Mouse (Mus musculus) kidney, adult 2 months (tissue): ENCODE results near the gene Grhl1. TPM values are rescaled to one million over a fixed set of nuclear protein-coding genes. Genes with fewer than 3 reads are reported as not detected.

Experiments
- DNase-seq: peaks from one replicate; pipeline ENCODE4 v3.0.0; 2021
- H3K27ac ChIP-seq: fragments of 200-500 bp; 2 replicates; pipeline ENCODE4 v1.5.1; 2012; ENCODE audit warnings: low read depth, low read length, control low read depth, inconsistent platforms; ENCODE audit not compliant: insufficient read depth
- H3K27me3 ChIP-seq: fragments of 200-500 bp; replicated peaks from 2 replicates; pipeline ENCODE4 v1.6.1; 2012; ENCODE audit warnings: mild to moderate bottlenecking, moderate library complexity, low read length, inconsistent platforms; ENCODE audit not compliant: control insufficient read depth, insufficient read depth
- H3K36me3 ChIP-seq: fragments of 200-500 bp; 2 replicates; pipeline ENCODE4 v1.6.1; 2012; ENCODE audit warnings: mild to moderate bottlenecking, moderate library complexity, low read length, inconsistent platforms; ENCODE audit not compliant: control insufficient read depth, insufficient read depth
- H3K4me1 ChIP-seq: fragments of 200-500 bp; 2 replicates; pipeline ENCODE4 v1.6.1; 2011; ENCODE audit warnings: low read length; ENCODE audit not compliant: control insufficient read depth, insufficient read depth
- H3K4me3 ChIP-seq: fragments of 200-500 bp; 2 replicates; pipeline ENCODE4 v1.5.1; 2011; ENCODE audit warnings: mild to moderate bottlenecking, low read depth, low read length, control low read depth; ENCODE audit not compliant: insufficient read depth
- CTCF ChIP-seq: fragments of 200-500 bp; conservative IDR thresholded peaks from 2 replicates; pipeline ENCODE4 v1.5.1; 2011; ENCODE audit warnings: low read depth, mild to moderate bottlenecking, control low read depth, low read length, moderate library complexity, mixed read lengths; ENCODE audit not compliant: insufficient read depth, insufficient read length
- POLR2A ChIP-seq: fragments of 200-500 bp; IDR thresholded peaks from one replicate; pipeline ENCODE4 v1.6.1; 2011; ENCODE audit warnings: low read depth, low read length, control low read depth
- WGBS: fragments of 180-500 bp; shearing (Covaris S2); methylation state at CpG from one replicate; pipeline ENCODE4 v1.1.7; 2018; 5-methylcytosine and 5-hydroxymethylcytosine counted together
- polyA plus RNA-seq: library from polyadenylated mRNA; depleted of rRNA; stranded (reverse); fragments of >200 nt; gene quantifications from 2 replicates; pipeline ENCODE4 v1.2.3, GENCODE M21; 2012

The Grhl1 gene
- polyA plus RNA-seq, 1 experiment = 0.72 TPM

DNA sequence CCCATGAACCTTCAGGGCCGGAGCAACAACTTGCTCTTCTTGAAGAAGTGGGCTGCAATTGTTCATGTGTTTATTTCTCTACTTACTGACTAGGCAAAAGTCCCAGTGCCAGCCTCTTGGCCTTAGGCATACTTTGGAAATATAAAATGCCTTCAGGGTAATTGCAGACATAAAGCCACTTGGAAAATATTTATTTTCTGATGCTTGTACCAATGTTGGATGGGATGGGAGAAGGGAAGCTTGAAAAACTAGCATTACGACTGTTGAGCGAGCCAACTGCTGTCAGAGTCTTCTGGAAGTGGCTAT lies 1.1 kb downstream of the Grhl1 start:
- DNase-seq = peak; percentile 3
- H3K27me3 ChIP-seq = peaks cover 2% of the 10 kb centered on the region; the same call in 1 of the 2 replicates
- no peak overlapping the region for H3K4me3 ChIP-seq
- no peaks in the 10 kb centered on the region for H3K36me3 ChIP-seq
- WGBS = 66% methylated on average over 3 of the region's 3 CpGs
- no peaks in the 10 kb centered on the region; the same call in 1 of the 2 replicates for H3K4me1 ChIP-seq
- H3K27ac ChIP-seq = no peak overlapping the region
- no peak for TF ChIP-seq CTCF
- no peak for TF ChIP-seq POLR2A

DNA sequence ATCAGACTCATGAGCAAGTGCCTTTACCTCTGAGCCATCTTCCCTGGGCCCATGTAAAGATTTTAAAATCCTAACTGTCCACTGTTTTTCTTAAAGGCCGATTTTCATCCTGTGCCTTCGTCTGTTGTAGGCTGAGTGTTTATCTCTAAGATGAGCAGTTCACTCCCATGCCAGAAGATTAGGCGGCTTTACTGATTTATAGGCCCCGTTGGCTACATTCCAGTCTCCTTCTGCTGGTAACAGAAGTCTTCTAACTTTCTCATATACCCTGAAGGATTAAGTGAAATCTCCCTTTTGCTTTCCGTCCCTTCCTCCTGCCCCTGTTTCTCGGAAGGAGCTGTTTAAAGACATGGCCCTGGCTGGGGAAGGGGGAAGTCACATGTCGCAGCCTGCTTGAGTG lies 2.8 kb downstream of the Grhl1 start:
- Histone ChIP-seq H3K36me3 (no peaks in the 10 kb centered on the region), H3K4me1 (no peaks in the 10 kb centered on the region; the same call in 1 of the 2 replicates), H3K27ac (no peak overlapping the region), H3K4me3 (no peak overlapping the region), H3K27me3 (peaks cover 2% of the 10 kb centered on the region; the same call in 1 of the 2 replicates)
- peak; percentile 10 for DNase-seq
- TF ChIP-seq POLR2A (no peak), CTCF (no peak)
- WGBS = 52% methylated on average over 7 of the region's 7 CpGs

DNA sequence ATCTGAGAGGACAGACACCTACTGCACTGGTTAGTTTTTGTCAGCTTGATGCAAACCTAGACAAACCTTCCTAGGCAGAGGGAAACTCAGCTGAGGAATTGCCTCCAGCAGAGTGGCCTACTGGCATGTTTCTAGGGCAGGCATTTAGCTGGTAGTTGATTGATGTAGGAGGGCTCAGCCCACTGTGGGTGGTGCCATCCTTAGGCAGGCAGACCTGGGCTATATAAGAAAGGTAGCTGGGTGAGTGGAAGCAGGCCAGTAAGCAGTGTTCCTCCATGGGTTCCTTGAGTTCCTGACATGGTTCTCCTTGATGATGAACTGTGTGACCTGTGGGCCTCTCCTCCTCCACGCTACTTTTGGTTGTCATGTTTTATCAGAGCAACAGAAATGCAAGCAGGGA lies 8.4 kb downstream of the Grhl1 start:
- DNase-seq = no peak
- Histone ChIP-seq H3K27ac (no peak overlapping the region), H3K4me3 (no peak overlapping the region), H3K27me3 (no peaks in the 10 kb centered on the region), H3K36me3 (no peaks in the 10 kb centered on the region), H3K4me1 (no peaks in the 10 kb centered on the region)
- TF ChIP-seq CTCF (no peak), POLR2A (no peak)
- 87% methylated on average over 1 of the region's 1 CpGs for WGBS

DNA sequence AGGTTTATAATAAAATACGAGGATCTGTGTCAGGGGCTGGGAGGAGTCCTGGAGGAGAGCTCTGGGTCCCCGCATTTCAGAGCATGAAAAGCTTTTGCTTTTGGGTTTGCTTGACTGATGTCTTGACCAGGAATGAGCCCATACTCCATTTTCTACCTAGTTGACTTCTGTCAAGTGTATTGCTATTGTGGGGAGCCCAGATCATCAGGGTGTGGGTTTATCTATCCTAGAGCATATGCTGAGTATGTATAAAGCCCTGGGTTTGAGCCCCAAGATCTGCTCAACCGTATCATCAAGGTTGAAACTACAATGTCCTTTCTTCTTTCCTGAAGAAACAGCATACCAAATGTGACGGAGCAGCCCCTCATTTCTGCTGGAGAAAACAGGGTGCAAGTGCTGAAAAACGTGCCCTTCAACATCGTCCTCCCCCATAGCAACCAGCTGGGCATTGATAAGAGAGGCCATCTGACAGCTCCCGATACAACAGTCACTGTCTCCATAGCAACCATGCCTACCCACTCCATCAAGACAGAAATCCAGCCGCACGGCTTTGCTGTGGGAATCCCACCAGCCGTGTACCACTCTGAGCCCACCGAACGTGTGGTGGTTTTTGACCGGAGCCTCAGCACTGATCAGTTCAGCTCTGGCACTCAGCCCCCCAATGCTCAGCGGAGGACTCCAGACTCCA lies 9.1 kb downstream of the Grhl1 start:
- TF ChIP-seq POLR2A = no peak
- no peak for TF ChIP-seq CTCF
- H3K36me3 ChIP-seq = no peaks in the 10 kb centered on the region
- no peaks in the 10 kb centered on the region for H3K4me1 ChIP-seq
- WGBS = 90% methylated on average over 14 of the region's 14 CpGs
- H3K27me3 ChIP-seq = no peaks in the 10 kb centered on the region
- H3K27ac ChIP-seq = no peak overlapping the region
- DNase-seq = no peak
- no peak overlapping the region for H3K4me3 ChIP-seq

DNA sequence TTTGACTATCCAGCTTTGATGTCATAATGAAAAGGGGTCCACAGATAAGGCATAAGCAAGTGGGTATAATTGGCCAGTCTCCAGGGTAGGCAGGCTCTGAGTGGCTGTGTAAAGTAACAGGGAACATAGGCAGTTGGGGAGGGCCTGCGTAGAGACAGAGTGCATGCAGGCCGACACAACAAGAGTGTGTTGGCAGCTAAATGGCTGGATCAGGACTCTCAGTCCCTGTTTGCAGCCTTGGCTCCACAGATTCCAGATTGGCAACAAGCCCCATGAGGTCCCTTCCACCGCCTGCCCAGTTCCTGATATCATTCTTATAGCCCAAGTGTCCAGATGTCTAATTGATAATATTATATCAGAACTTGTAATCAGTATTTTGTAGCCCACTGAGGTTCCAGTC lies 11.6 kb downstream of the Grhl1 start:
- DNase-seq = no peak
- Histone ChIP-seq H3K4me1 (no peaks in the 10 kb centered on the region), H3K27ac (no peak overlapping the region), H3K36me3 (no peaks in the 10 kb centered on the region), H3K4me3 (no peak overlapping the region), H3K27me3 (no peaks in the 10 kb centered on the region)
- no peak for TF ChIP-seq POLR2A
- no peak for TF ChIP-seq CTCF
- 89% methylated on average over 3 of the region's 3 CpGs for WGBS

DNA sequence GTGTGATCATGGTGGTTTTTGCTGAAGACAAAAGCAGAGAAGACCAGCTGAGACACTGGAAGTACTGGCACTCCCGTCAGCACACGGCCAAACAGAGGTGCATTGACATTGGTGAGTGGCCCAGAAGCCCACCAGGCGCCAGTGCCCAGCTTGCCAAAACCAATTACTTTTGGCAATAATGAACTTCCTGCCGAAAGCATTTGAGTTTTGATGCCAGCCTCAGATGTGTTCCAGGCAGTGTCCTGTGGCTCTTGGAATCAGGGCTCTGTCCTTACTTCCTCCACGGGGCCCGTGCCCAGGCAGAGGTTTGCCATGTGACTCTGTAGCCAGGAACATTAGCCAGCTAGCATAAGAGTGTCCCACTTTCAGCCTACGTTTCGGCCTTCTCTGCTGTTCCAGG lies 12.8 kb downstream of the Grhl1 start:
- TF ChIP-seq POLR2A (no peak), CTCF (no peak)
- no peak overlapping the region for H3K4me3 ChIP-seq
- H3K27me3 ChIP-seq = no peaks in the 10 kb centered on the region
- no peaks in the 10 kb centered on the region for H3K4me1 ChIP-seq
- 89% methylated on average over 8 of the region's 8 CpGs for WGBS
- H3K36me3 ChIP-seq = no peaks in the 10 kb centered on the region
- no peak for DNase-seq
- H3K27ac ChIP-seq = no peak overlapping the region

DNA sequence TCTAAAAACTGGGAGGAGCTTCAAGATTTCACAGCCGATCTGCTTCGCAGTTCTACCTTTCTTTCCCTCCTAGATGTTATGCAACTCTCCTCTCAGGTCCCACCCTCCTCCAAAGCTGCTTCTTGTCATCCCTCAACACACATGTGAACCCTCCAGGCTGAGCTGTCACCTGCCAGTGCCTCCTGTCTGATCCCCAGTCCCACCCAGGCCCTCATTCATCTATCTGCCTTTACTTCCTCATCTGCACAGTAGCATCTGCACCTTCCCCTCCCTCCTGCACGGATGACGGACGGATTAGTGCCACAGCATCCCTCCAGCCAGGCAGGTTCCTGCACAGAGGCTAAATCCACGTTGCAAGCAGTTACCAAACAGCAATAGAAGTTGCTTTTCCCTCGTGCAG lies 14.1 kb downstream of the Grhl1 start:
- no peak overlapping the region for H3K4me3 ChIP-seq
- no peaks in the 10 kb centered on the region for H3K27me3 ChIP-seq
- H3K4me1 ChIP-seq = no peaks in the 10 kb centered on the region
- no peak for DNase-seq
- WGBS = 76% methylated on average over 7 of the region's 7 CpGs
- H3K36me3 ChIP-seq = no peaks in the 10 kb centered on the region
- no peak overlapping the region for H3K27ac ChIP-seq
- TF ChIP-seq CTCF (no peak), POLR2A (no peak)

DNA sequence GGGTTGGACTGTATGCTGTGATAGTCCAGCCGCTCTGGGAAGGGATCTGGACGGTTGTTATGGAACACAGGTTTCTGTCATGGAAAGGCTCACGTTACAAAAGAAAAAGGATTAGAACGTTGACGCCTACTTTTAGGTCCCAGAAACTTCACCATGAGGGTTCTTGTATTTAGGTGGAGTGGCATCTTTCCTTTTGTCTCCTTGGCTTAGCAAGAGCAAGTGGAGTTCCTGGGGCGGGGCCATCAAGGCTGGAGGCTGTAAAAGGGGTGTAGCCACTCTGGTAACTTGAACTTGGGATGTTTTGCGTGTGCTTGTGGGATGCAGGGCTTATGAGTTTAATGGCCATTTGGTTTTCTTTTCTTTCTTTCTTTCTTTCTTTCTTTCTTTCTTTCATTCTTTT lies 18.3 kb downstream of the Grhl1 start:
- 85% methylated on average over 7 of the region's 7 CpGs for WGBS
- Histone ChIP-seq H3K27ac (no peak overlapping the region), H3K4me1 (peaks cover 4% of the 10 kb centered on the region), H3K27me3 (no peaks in the 10 kb centered on the region), H3K36me3 (no peaks in the 10 kb centered on the region), H3K4me3 (no peak overlapping the region)
- DNase-seq = no peak
- TF ChIP-seq POLR2A = no peak
